Mouse (Mus musculus) liver, embryonic 14.5 days (tissue): ENCODE measurements around the gene Zcchc2. TPM values are rescaled to one million over a fixed set of nuclear protein-coding genes. Genes with fewer than 3 reads are reported as not detected.

Experiments
- ATAC-seq: fragments of 200-750 bp; cut with Nextera tagmentation; 2 replicates; pipeline ENCODE4 v1.8.0; 2017; ENCODE audit warnings: moderate number of reproducible peaks, mild to moderate bottlenecking, moderate library complexity; ENCODE audit not compliant: insufficient read depth
- DNase-seq, 3 experiments: peaks; one replicate each; pipeline ENCODE4 v3.0.0-alpha.2; 2012 to 2013; ENCODE audit warnings: low read depth in 3 of 3, low spot score in 3 of 3
- H3K27ac ChIP-seq: fragments of 300-500 bp; sonication (generic); 2 replicates; pipeline ENCODE4 v1.5.1; 2014; ENCODE audit warnings: moderate library complexity, mild to moderate bottlenecking, control low read depth, inconsistent platforms
- H3K27me3 ChIP-seq: fragments of 300-500 bp; sonication (generic); 2 replicates; pipeline ENCODE4 v1.6.1; 2014; ENCODE audit warnings: mild to moderate bottlenecking, low read length, moderate library complexity; ENCODE audit not compliant: control insufficient read depth, insufficient read depth
- H3K36me3 ChIP-seq: fragments of 300-500 bp; sonication (generic); replicated peaks from 2 replicates; pipeline ENCODE4 v1.6.1; 2014; ENCODE audit warnings: low read depth; ENCODE audit not compliant: control insufficient read depth, insufficient read depth
- H3K4me1 ChIP-seq, 2 experiments: fragments of 200-500 bp in 1 of 2; fragments of 300-500 bp in 1 of 2; sonication (generic) in 1 of 2; replicated peaks; 2 replicates each; pipeline ENCODE4 v1.6.1; 2012 to 2014; ENCODE audit warnings: antibody characterized with exemption in 1 of 2, inconsistent platforms in 1 of 2, low read length in 1 of 2; ENCODE audit not compliant: control insufficient read depth in 2 of 2, insufficient read depth in 2 of 2
- H3K4me2 ChIP-seq: fragments of 300-500 bp; sonication (generic); 2 replicates; pipeline ENCODE4 v1.6.1; 2014; ENCODE audit warnings: low read depth, mild to moderate bottlenecking, control low read depth, moderate library complexity
- H3K4me3 ChIP-seq, 2 experiments: fragments of 200-500 bp in 1 of 2; fragments of 300-500 bp in 1 of 2; sonication (generic) in 1 of 2; 2 replicates each; pipeline ENCODE4 v1.5.1; 2012 to 2014; ENCODE audit warnings: low read depth in 2 of 2, low read length in 2 of 2, mild to moderate bottlenecking in 2 of 2, control low read depth in 1 of 2, inconsistent platforms in 1 of 2, moderate library complexity in 1 of 2; ENCODE audit not compliant: insufficient read depth in 1 of 2
- H3K9ac ChIP-seq: fragments of 300-500 bp; sonication (generic); replicated peaks from 2 replicates; pipeline ENCODE4 v1.6.1; 2014; ENCODE audit warnings: mild to moderate bottlenecking, control low read depth, moderate library complexity
- H3K9me3 ChIP-seq: fragments of 300-500 bp; sonication (generic); 2 replicates; pipeline ENCODE4 v1.6.1; 2016; ENCODE audit warnings: low read length, mixed read lengths; ENCODE audit not compliant: control insufficient read depth
- CTCF ChIP-seq: IDR thresholded peaks from 2 replicates; pipeline ENCODE4 v1.5.1; 2016; ENCODE audit warnings: antibody characterized with exemption, low read depth, control low read depth
- EP300 ChIP-seq: IDR thresholded peaks from 2 replicates; pipeline ENCODE4 v1.6.1; 2016; ENCODE audit warnings: antibody characterized with exemption, low read depth
- WGBS: fragments of 180-500 bp; shearing (Covaris S2); extraction: QIAGEN DNeasy Blood & Tissue Kit; methylation state at CpG from one replicate; pipeline ENCODE4 v1.1.7; 2014; ENCODE audit not compliant: insufficient replicate concordance; 5-methylcytosine and 5-hydroxymethylcytosine counted together
- polyA plus RNA-seq, 2 experiments: library from polyadenylated mRNA; depleted of rRNA in 1 of 2; stranded (reverse) in 1 of 2; unstranded in 1 of 2; fragments of >200 nt; fragmentation: Nextera tagmentation in 1 of 2; extraction: Ambion mirVana in 1 of 2; gene quantifications; 2 replicates each; pipeline versions ENCODE4 v1.2.1 to v1.2.3; 2012 to 2014

Zcchc2 gene
- polyA plus RNA-seq, 2 experiments: 1.0 to 4.3 TPM

GRCm38 (mm10) chr1:106064291-106064690, 74.1 kb downstream of the Zcchc2 start:
- DNase-seq (no peak), ATAC-seq (no peak)
- TF ChIP-seq EP300 (no peak), CTCF (no peak)
- Histone ChIP-seq H3K27ac (no peak overlapping the region), H3K27me3 (no peaks in the 10 kb centered on the region), H3K36me3 (no peaks in the 10 kb centered on the region), H3K4me1 (no peaks in the 10 kb centered on the region), H3K4me3 (no peak overlapping the region), H3K9ac (no peak overlapping the region), H3K4me2 (no peak overlapping the region), H3K9me3 (no peaks in the 10 kb centered on the region)
- 31% methylated on average over 3 of the region's 3 CpGs for WGBS

GRCm38 (mm10) chr1:106064711-106065110, 74.5 kb downstream of the Zcchc2 start:
- Histone ChIP-seq H3K4me3 (no peak overlapping the region), H3K4me1 (no peaks in the 10 kb centered on the region), H3K27me3 (no peaks in the 10 kb centered on the region), H3K36me3 (no peaks in the 10 kb centered on the region), H3K9ac (no peak overlapping the region), H3K27ac (no peak overlapping the region), H3K4me2 (no peak overlapping the region), H3K9me3 (no peaks in the 10 kb centered on the region)
- no peak for DNase-seq
- TF ChIP-seq CTCF (no peak), EP300 (no peak)
- ATAC-seq: no peak
- 81% methylated on average over 2 of the region's 2 CpGs for WGBS

- Histone ChIP-seq H3K27ac (no peak overlapping the region), H3K9me3 (no peaks in the 10 kb centered on the region), H3K4me3 (no peak overlapping the region), H3K4me1 (no peaks in the 10 kb centered on the region), H3K4me2 (no peak overlapping the region), H3K27me3 (no peaks in the 10 kb centered on the region), H3K9ac (no peak overlapping the region), H3K36me3 (no peaks in the 10 kb centered on the region)
- WGBS: 26% methylated on average over 7 of the region's 7 CpGs
- TF ChIP-seq EP300: no peak
- TF ChIP-seq CTCF: no peak
- DNase-seq (no peak), ATAC-seq (no peak)
Measured at GRCm38 (mm10) chr1:106065679-106066078, 75.5 kb downstream of the Zcchc2 start.

- H3K36me3 ChIP-seq: no peaks in the 10 kb centered on the region
- H3K4me1 ChIP-seq: no peaks in the 10 kb centered on the region
- ATAC-seq: no peak
- 67% methylated on average over 6 of the region's 6 CpGs for WGBS
- no peaks in the 10 kb centered on the region for H3K9me3 ChIP-seq
- H3K4me2 ChIP-seq: no peak overlapping the region
- no peaks in the 10 kb centered on the region for H3K27me3 ChIP-seq
- H3K27ac ChIP-seq: no peak overlapping the region
- H3K9ac ChIP-seq: no peak overlapping the region
- no peak for TF ChIP-seq CTCF
- TF ChIP-seq EP300: no peak
- no peak overlapping the region for H3K4me3 ChIP-seq
- DNase-seq: no peak
Measured at GRCm38 (mm10) chr1:106067306-106067705, 77.1 kb downstream of the Zcchc2 start.

GRCm38 (mm10) chr1:106069867-106070543, 79.8 kb downstream of the Zcchc2 start:
- Histone ChIP-seq H3K4me2 (no peak overlapping the region), H3K27ac (no peak overlapping the region), H3K9ac (no peak overlapping the region), H3K36me3 (no peaks in the 10 kb centered on the region), H3K27me3 (no peaks in the 10 kb centered on the region), H3K4me1 (no peaks in the 10 kb centered on the region), H3K4me3 (no peak overlapping the region), H3K9me3 (no peaks in the 10 kb centered on the region)
- TF ChIP-seq EP300: no peak
- no peak for TF ChIP-seq CTCF
- no peak for ATAC-seq
- no peak for DNase-seq
- WGBS: 39% methylated on average over 7 of the region's 7 CpGs
